Mouse (Mus musculus) adrenal gland, adult 10 weeks (tissue): ENCODE measurements around the gene Slc35b3. TPM values are rescaled to one million over a fixed set of nuclear protein-coding genes. Genes with fewer than 3 reads are reported as not detected.

ENCODE experiments used
- polyA plus RNA-seq: library from polyadenylated mRNA; stranded (reverse); fragments of 350-450 nt; fragmentation: Illumina TruSeq; extraction: RNeasy Lipid Tissue Mini Kit (QIAGEN cat#74804); gene quantifications from one replicate; pipeline ENCODE4 v1.2.3, GENCODE M21; 2014; ENCODE audit warnings: low read depth, low replicate concordance

Gene Slc35b3
- polyA plus RNA-seq = 22.7 TPM

GRCm38 (mm10) chr13:38960063-38961050 lies at the start of gene Slc35b3:
Slc35b3 (minus strand) TSS chr13:38960875.

